Mouse (Mus musculus): ENCODE measurements around the gene Klhl10. TPM values are rescaled to one million over a fixed set of nuclear protein-coding genes. Genes with fewer than 3 reads are reported as not detected.
A peak's percentile ranks its signal among the peaks of the same experiment; 100 is the strongest.

Gene Klhl10
- 0.23 and 0.61 TPM in 2 replicates for polyA plus RNA-seq (2014; fragmentation: Nextera tagmentation; extraction: Ambion mirVana)

GRCm38 (mm10) chr11:100441797-100442196 is at the start of gene Klhl10, which contains the start of gene Nt5c3b:
TSS of gene Klhl10 (plus strand) at chr11:100441917.
TSS of gene Nt5c3b (minus strand) at chr11:100441808.
- Histone ChIP-seq H3K9me3 (ENCODE audit: control insufficient read depth, low read length) (no peaks in the 10 kb centered on the region), H3K36me3 (ENCODE audit: control insufficient read depth, insufficient read depth, low read length) (peaks cover 21% of the 10 kb centered on the region; the same call in 1 of the 2 replicates), H3K4me1 (replicated peaks; ENCODE audit: control insufficient read depth, insufficient read depth, low read length) (peaks cover 6% of the 10 kb centered on the region; the same call in 1 of the 2 replicates), H3K4me2 (ENCODE audit: low read length) (peak within 1 kb of the TSS; percentile 70), H3K27ac (ENCODE audit: low read depth) (peak within 1 kb of the TSS; percentile 67; the same call in 1 of the 2 replicates), H3K27me3 (replicated peaks; ENCODE audit: control insufficient read depth, insufficient read depth, low read length) (no peaks in the 10 kb centered on the region), H3K4me3 (ENCODE audit: low read depth, low read length) (peak within 1 kb of the TSS; percentile 92), H3K9ac (ENCODE audit: low read length) (peak within 1 kb of the TSS; percentile 90)
- DNase-seq (ENCODE audit: low spot score), result no peak
- WGBS, result 85% methylated on average over 7 of the region's 8 CpGs
- no peak for ATAC-seq (replicated peaks; ENCODE audit: low FRiP score, low TSS enrichment, low read depth)

- no peak overlapping the region for H3K27ac ChIP-seq (ENCODE audit: low read depth)
- no peaks in the 10 kb centered on the region for H3K9me3 ChIP-seq (ENCODE audit: control insufficient read depth, low read length)
- H3K4me1 ChIP-seq (replicated peaks; ENCODE audit: control insufficient read depth, insufficient read depth, low read length), result peaks cover 59% of the 10 kb centered on the region
- no peak for ATAC-seq (replicated peaks; ENCODE audit: low FRiP score, low TSS enrichment, low read depth)
- H3K27me3 ChIP-seq (replicated peaks; ENCODE audit: control insufficient read depth, insufficient read depth, low read length), result no peaks in the 10 kb centered on the region
- H3K9ac ChIP-seq (ENCODE audit: low read length), result no peak overlapping the region
- H3K4me2 ChIP-seq (ENCODE audit: low read length), result no peak overlapping the region
- no peak for DNase-seq (ENCODE audit: low spot score)
- WGBS, result 83% methylated on average over 5 of the region's 5 CpGs
- no peaks in the 10 kb centered on the region for H3K36me3 ChIP-seq (ENCODE audit: control insufficient read depth, insufficient read depth, low read length)
- H3K4me3 ChIP-seq (ENCODE audit: low read depth, low read length), result no peak overlapping the region
These were observed 48.8 kb upstream of the Klhl10 start for GRCm38 (mm10) chr11:100392958-100393357.

- Histone ChIP-seq H3K4me2 (ENCODE audit: low read length) (no peak overlapping the region), H3K27ac (ENCODE audit: low read depth) (no peak overlapping the region), H3K9ac (ENCODE audit: low read length) (no peak overlapping the region), H3K27me3 (replicated peaks; ENCODE audit: control insufficient read depth, insufficient read depth, low read length) (no peaks in the 10 kb centered on the region), H3K36me3 (ENCODE audit: control insufficient read depth, insufficient read depth, low read length) (no peaks in the 10 kb centered on the region), H3K4me3 (ENCODE audit: low read depth, low read length) (no peak overlapping the region), H3K9me3 (ENCODE audit: control insufficient read depth, low read length) (no peaks in the 10 kb centered on the region), H3K4me1 (replicated peaks; ENCODE audit: control insufficient read depth, insufficient read depth, low read length) (peaks cover 51% of the 10 kb centered on the region)
- DNase-seq (ENCODE audit: low spot score), result no peak
- 63% methylated on average over 7 of the region's 7 CpGs for WGBS
- ATAC-seq (replicated peaks; ENCODE audit: low FRiP score, low TSS enrichment, low read depth), result no peak
These were observed 48.0 kb upstream of the Klhl10 start for GRCm38 (mm10) chr11:100393733-100394132.

DNA sequence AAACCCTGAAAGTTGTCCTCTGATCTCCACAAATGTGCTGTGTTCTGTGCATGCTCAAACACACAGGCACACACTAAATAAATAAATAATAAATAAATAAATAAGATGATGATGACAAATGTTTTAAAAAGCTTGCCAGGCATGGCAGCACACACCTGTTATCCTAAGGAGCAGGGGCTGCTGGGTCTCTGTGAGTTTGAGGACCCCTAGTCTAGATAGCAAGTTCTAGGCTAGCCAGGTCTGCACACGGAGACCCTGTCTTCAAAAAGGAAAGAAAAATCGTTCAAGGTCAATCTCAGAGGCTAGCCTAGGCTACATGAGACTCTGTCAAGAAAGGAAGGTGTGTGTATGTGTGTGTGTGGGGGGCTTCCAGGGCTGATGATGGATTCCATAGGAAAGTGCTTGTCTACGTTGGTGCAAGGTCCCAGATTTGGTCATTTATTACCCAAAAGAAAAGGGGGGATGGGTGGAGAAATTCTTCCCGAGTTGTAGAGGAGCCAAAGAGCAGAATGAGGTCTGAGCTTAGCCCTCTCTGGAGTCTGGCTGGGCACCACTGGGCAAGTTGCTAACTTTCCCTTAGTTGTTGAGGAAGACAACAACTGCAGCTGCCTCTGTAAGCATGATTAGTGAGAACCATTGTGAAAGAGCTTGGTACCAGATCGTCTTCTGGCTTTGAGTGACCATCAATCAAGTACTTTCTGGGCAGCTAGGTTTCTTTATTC is 47.2 kb upstream of the Klhl10 start:
- no peak overlapping the region for H3K4me3 ChIP-seq (ENCODE audit: low read depth, low read length)
- H3K9ac ChIP-seq (ENCODE audit: low read length), result no peak overlapping the region
- no peaks in the 10 kb centered on the region for H3K27me3 ChIP-seq (replicated peaks; ENCODE audit: control insufficient read depth, insufficient read depth, low read length)
- ATAC-seq (replicated peaks; ENCODE audit: low FRiP score, low TSS enrichment, low read depth) (no peak), DNase-seq (ENCODE audit: low spot score) (no peak)
- WGBS, result 48% methylated on average over 5 of the region's 5 CpGs
- no peaks in the 10 kb centered on the region for H3K9me3 ChIP-seq (ENCODE audit: control insufficient read depth, low read length)
- H3K36me3 ChIP-seq (ENCODE audit: control insufficient read depth, insufficient read depth, low read length), result no peaks in the 10 kb centered on the region
- H3K4me2 ChIP-seq (ENCODE audit: low read length), result peak overlapping the region; percentile 81
- H3K4me1 ChIP-seq (replicated peaks; ENCODE audit: control insufficient read depth, insufficient read depth, low read length), result peaks cover 50% of the 10 kb centered on the region
- H3K27ac ChIP-seq (ENCODE audit: low read depth), result peak overlapping the region; percentile 51; the same call in 1 of the 2 replicates

GRCm38 (mm10) chr11:100395200-100395599 is 46.5 kb upstream of the Klhl10 start:
- Histone ChIP-seq H3K4me2 (ENCODE audit: low read length) (peak overlapping the region; percentile 81), H3K4me3 (ENCODE audit: low read depth, low read length) (peak overlapping the region; percentile 78), H3K4me1 (replicated peaks; ENCODE audit: control insufficient read depth, insufficient read depth, low read length) (peaks cover 44% of the 10 kb centered on the region), H3K27ac (ENCODE audit: low read depth) (peak overlapping the region; percentile 88), H3K9me3 (ENCODE audit: control insufficient read depth, low read length) (no peaks in the 10 kb centered on the region), H3K9ac (ENCODE audit: low read length) (no peak overlapping the region), H3K36me3 (ENCODE audit: control insufficient read depth, insufficient read depth, low read length) (no peaks in the 10 kb centered on the region), H3K27me3 (replicated peaks; ENCODE audit: control insufficient read depth, insufficient read depth, low read length) (no peaks in the 10 kb centered on the region)
- DNase-seq (ENCODE audit: low spot score), result no peak
- WGBS, result 25% methylated on average over 11 of the region's 11 CpGs
- ATAC-seq (replicated peaks; ENCODE audit: low FRiP score, low TSS enrichment, low read depth), result no peak; the same call in 1 of the 2 replicates

DNA sequence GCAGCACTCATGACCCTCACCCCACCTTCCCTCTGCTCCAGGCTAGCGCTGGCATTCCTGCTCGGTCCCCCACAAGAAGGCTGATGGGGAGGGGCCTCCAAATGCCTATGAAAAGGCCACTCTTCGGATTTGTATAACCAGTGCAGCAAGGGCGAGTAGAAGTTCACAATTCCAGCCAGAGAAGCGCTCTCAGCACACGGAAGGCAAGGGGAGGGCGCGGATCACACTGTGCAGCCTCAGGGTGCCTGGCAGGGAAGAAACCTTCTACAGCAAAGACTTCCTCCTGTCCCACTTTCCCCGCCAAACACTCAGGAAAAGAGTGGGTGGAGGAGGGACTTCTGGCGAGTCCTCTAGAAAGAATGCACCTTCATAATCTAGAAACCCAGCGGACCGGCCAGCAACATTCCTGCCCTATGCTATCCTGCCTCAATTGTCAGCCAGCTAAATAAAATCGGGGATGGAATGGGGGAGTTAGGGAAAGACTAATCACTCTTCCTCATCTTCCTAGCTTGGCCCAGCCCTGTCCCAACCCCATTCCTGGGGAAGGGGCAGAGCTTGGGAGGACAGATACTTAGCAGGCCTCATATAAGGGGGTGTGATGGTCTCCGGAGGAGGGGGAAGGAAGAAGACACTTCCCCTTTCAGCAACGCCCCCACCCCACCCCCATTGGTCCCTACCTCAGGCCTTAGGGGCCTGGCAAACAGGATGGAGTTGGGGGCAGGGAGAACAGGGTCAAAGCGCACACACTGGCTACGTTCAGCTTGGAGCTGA is 45.7 kb upstream of the Klhl10 start:
- WGBS, result 17% methylated on average over 17 of the region's 17 CpGs
- peak overlapping the region; percentile 78 for H3K4me3 ChIP-seq (ENCODE audit: low read depth, low read length)
- ATAC-seq (replicated peaks; ENCODE audit: low FRiP score, low TSS enrichment, low read depth) (0 out of 2 replicates have a peak, but pooled peaks have one; percentile 10), DNase-seq (ENCODE audit: low spot score) (no peak)
- H3K4me2 ChIP-seq (ENCODE audit: low read length), result peak overlapping the region; percentile 81
- H3K9me3 ChIP-seq (ENCODE audit: control insufficient read depth, low read length), result no peaks in the 10 kb centered on the region
- no peaks in the 10 kb centered on the region for H3K27me3 ChIP-seq (replicated peaks; ENCODE audit: control insufficient read depth, insufficient read depth, low read length)
- H3K9ac ChIP-seq (ENCODE audit: low read length), result peak overlapping the region; percentile 80
- no peaks in the 10 kb centered on the region for H3K36me3 ChIP-seq (ENCODE audit: control insufficient read depth, insufficient read depth, low read length)
- H3K4me1 ChIP-seq (replicated peaks; ENCODE audit: control insufficient read depth, insufficient read depth, low read length), result peaks cover 35% of the 10 kb centered on the region
- peak overlapping the region; percentile 88 for H3K27ac ChIP-seq (ENCODE audit: low read depth)

GRCm38 (mm10) chr11:100396886-100397599 is 44.7 kb upstream of the Klhl10 start:
- H3K36me3 ChIP-seq (ENCODE audit: control insufficient read depth, insufficient read depth, low read length), result no peaks in the 10 kb centered on the region
- H3K4me3 ChIP-seq (ENCODE audit: low read depth, low read length), result peak overlapping the region; percentile 78
- no peaks in the 10 kb centered on the region for H3K27me3 ChIP-seq (replicated peaks; ENCODE audit: control insufficient read depth, insufficient read depth, low read length)
- WGBS, result under 1% methylated on average over 42 of the region's 42 CpGs
- H3K9me3 ChIP-seq (ENCODE audit: control insufficient read depth, low read length), result no peaks in the 10 kb centered on the region
- peaks cover 38% of the 10 kb centered on the region for H3K4me1 ChIP-seq (replicated peaks; ENCODE audit: control insufficient read depth, insufficient read depth, low read length)
- no peak for DNase-seq (ENCODE audit: low spot score)
- peak overlapping the region; percentile 88 for H3K27ac ChIP-seq (ENCODE audit: low read depth)
- ATAC-seq (replicated peaks; ENCODE audit: low FRiP score, low TSS enrichment, low read depth), result peak; percentile 26
- peak overlapping the region; percentile 80 for H3K9ac ChIP-seq (ENCODE audit: low read length)
- H3K4me2 ChIP-seq (ENCODE audit: low read length), result peak overlapping the region; percentile 81
